Mouse (Mus musculus): Measurements from ENCODE around the gene Ihh. TPM values are rescaled to one million over a fixed set of nuclear protein-coding genes. Genes with fewer than 3 reads are reported as not detected.

Gene Ihh
- polyA plus RNA-seq, 1 experiment from 2014 or later = 0.12 TPM

- Histone ChIP-seq H3K27ac (replicated peaks) (no peak overlapping the region), H3K27me3 (ENCODE audit: low read depth, poor library complexity, severe bottlenecking) (peaks cover 30% of the 10 kb centered on the region), H3K36me3 (no peaks in the 10 kb centered on the region), H3K4me1 (peaks cover 9% of the 10 kb centered on the region), H3K4me3 (no peak overlapping the region), H3K9me3 (replicated peaks) (no peaks in the 10 kb centered on the region)
- DNase-seq (ENCODE audit: low spot score) = no peak
- WGBS = 86% methylated on average over 5 of the region's 5 CpGs
Observed at GRCm38 (mm10) chr1:74962126-74962852, 10.8 kb upstream of the Ihh start.

GRCm38 (mm10) chr1:74961722-74962121, 10.2 kb upstream of the Ihh start:
- WGBS = 91% methylated on average over 7 of the region's 7 CpGs

GRCm38 (mm10) chr1:74960059-74960458, 8.6 kb upstream of the Ihh start:
- no peak for DNase-seq (ENCODE audit: low spot score)
- WGBS = 94% methylated on average over 7 of the region's 7 CpGs
- Histone ChIP-seq H3K27ac (replicated peaks) (no peak overlapping the region), H3K9me3 (replicated peaks) (no peaks in the 10 kb centered on the region), H3K4me1 (peaks cover 6% of the 10 kb centered on the region), H3K36me3 (no peaks in the 10 kb centered on the region), H3K27me3 (ENCODE audit: low read depth, poor library complexity, severe bottlenecking) (peaks cover 47% of the 10 kb centered on the region), H3K4me3 (no peak overlapping the region)

More at GRCm38 (mm10) chr1:74961722-74962121, 10.2 kb upstream of the Ihh start:
- Histone ChIP-seq H3K27me3 (ENCODE audit: low read depth, poor library complexity, severe bottlenecking) (peaks cover 35% of the 10 kb centered on the region), H3K4me1 (peaks cover 9% of the 10 kb centered on the region), H3K27ac (replicated peaks) (no peak overlapping the region), H3K4me3 (no peak overlapping the region), H3K9me3 (replicated peaks) (no peaks in the 10 kb centered on the region), H3K36me3 (no peaks in the 10 kb centered on the region)
- DNase-seq (ENCODE audit: low spot score) = no peak

DNA sequence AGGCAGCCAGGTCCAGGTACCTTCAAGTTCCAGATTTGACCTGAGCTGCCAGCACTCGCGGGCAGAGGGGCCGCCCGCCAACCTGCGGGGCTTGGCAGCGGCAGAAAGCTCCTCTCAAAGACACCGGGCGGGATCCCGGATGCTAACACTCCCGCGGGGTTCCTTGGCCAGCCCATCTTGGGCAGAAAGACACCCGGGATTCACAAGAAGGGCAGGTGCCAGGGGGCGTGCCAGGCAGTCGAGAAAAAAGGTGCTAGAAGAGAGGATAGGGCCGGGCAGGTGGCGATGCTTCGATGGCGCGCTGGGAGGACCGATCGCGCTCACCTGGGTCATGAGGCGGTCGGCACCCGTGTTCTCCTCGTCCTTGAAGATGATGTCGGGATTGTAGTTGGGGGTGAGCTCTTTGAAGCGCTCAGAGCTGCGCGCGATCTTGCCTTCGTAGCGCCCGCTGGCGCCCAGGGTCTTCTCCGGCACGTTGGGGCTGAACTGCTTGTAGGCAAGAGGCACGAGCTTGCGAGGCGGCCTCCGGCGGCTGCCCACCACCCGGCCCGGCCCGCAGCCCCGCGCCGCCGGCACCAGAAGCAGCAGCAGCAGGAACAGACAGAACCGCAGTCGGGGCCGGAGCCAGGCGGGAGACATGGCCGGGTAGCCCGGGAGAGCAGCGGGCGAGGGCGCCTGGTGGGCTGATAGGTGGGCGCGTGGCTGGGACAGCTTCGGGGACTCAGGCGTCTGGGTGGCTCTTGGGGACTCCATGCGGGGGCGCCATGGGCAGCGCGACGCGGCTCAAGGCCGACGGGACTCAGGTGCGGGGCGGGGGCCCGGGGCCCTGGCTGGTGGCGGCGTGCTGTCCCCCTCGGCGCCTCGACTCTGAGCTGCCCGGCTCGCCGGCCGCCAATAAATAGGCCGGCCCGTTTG, 639 bp downstream of the Ihh start:
- Histone ChIP-seq H3K27me3 (ENCODE audit: low read depth, poor library complexity, severe bottlenecking) (peaks cover 100% of the 10 kb centered on the region), H3K4me1 (peaks cover 46% of the 10 kb centered on the region), H3K36me3 (no peaks in the 10 kb centered on the region), H3K9me3 (replicated peaks) (no peaks in the 10 kb centered on the region), H3K4me3 (peak overlapping the region; percentile 52), H3K27ac (replicated peaks) (no peak overlapping the region)
- peak; percentile 58 for DNase-seq (ENCODE audit: low spot score)
- WGBS = 1% methylated on average over 72 of the region's 84 CpGs

DNA sequence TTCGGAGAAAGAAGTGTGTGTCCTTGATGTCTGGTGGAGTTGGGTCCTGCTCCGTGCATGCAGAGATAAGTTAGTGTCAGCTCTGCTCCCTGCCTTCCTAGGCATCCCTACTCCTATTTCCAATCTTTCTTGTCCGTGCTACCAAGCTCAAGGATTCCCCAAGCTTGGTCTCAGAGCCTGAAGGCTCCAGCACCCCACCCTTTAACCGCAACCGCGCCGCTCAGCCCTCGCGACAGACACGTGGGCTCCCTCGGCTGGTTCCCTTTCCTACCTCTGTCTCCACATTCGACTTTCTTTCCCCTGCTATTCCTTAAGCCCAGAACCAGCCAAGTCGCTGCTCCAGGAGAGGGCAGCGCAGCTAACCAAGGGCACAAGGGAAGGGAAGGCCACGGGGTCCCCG, 1.4 kb downstream of the Ihh start:
- WGBS = 2% methylated on average over 16 of the region's 16 CpGs
- H3K36me3 ChIP-seq = no peaks in the 10 kb centered on the region
- H3K27me3 ChIP-seq (ENCODE audit: low read depth, poor library complexity, severe bottlenecking) = peaks cover 100% of the 10 kb centered on the region
- no peak overlapping the region for H3K27ac ChIP-seq (replicated peaks)
- no peaks in the 10 kb centered on the region for H3K9me3 ChIP-seq (replicated peaks)
- peaks cover 46% of the 10 kb centered on the region for H3K4me1 ChIP-seq
- peak overlapping the region; percentile 52; the same call in 1 of the 2 replicates for H3K4me3 ChIP-seq
- DNase-seq (ENCODE audit: low spot score) = peak; percentile 42

GRCm38 (mm10) chr1:74949666-74950050, 1.8 kb downstream of the Ihh start:
- Histone ChIP-seq H3K4me3 (peak overlapping the region; percentile 52; the same call in 1 of the 2 replicates), H3K36me3 (no peaks in the 10 kb centered on the region), H3K27ac (replicated peaks) (no peak overlapping the region), H3K9me3 (replicated peaks) (no peaks in the 10 kb centered on the region), H3K4me1 (peaks cover 46% of the 10 kb centered on the region), H3K27me3 (ENCODE audit: low read depth, poor library complexity, severe bottlenecking) (peaks cover 99% of the 10 kb centered on the region)
- 6% methylated on average over 24 of the region's 24 CpGs for WGBS
- DNase-seq (ENCODE audit: low spot score) = peak; percentile 27

- WGBS = 2% methylated on average over 20 of the region's 20 CpGs
Observed at GRCm38 (mm10) chr1:74948784-74949665, 2.4 kb downstream of the Ihh start.

DNA sequence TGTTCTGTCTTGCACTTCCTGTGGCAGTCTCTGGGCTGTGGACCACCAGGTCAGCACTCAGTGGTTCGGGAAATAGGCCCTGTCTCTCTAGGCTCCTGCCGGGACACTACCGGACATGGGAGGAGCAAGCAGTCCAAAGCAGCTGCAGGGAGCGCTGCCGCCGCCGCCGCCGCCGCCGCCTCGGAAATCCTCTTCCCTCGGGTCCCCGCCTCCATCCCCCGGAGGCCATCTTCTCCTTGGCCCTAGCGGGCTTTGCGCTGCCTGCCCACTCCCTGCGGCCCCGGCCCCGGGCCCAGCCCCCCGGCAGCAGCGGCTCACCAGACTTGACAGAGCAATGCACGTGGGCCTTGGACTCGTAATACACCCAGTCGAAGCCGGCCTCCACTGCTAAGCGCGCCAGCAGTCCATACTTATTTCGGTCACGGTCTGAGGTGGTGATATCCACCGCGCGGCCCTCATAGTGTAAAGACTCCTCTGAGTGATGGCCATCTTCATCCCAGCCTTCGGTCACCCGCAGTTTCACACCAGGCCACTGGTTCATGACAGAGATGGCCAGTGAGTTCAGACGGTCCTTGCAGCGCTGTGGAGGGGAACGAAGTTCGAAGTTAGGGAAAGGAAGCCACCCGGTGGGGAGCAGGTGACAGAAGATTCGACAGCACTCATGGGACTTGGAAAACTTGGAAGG, 3.3 kb downstream of the Ihh start:
- peaks cover 46% of the 10 kb centered on the region for H3K4me1 ChIP-seq
- peak; percentile 66 for DNase-seq (ENCODE audit: low spot score)
- WGBS = 2% methylated on average over 41 of the region's 41 CpGs
- peak overlapping the region; percentile 59; the same call in 1 of the 2 replicates for H3K27ac ChIP-seq (replicated peaks)
- H3K36me3 ChIP-seq = no peaks in the 10 kb centered on the region
- H3K4me3 ChIP-seq = peak overlapping the region; percentile 53
- H3K9me3 ChIP-seq (replicated peaks) = no peaks in the 10 kb centered on the region
- peaks cover 86% of the 10 kb centered on the region for H3K27me3 ChIP-seq (ENCODE audit: low read depth, poor library complexity, severe bottlenecking)

More at GRCm38 (mm10) chr1:74948784-74949665, 2.4 kb downstream of the Ihh start:
- H3K36me3 ChIP-seq = no peaks in the 10 kb centered on the region
- DNase-seq (ENCODE audit: low spot score) = peak; percentile 73
- H3K9me3 ChIP-seq (replicated peaks) = no peaks in the 10 kb centered on the region
- peak overlapping the region; percentile 53; the same call in 1 of the 2 replicates for H3K4me3 ChIP-seq
- H3K27me3 ChIP-seq (ENCODE audit: low read depth, poor library complexity, severe bottlenecking) = peaks cover 94% of the 10 kb centered on the region
- H3K4me1 ChIP-seq = peaks cover 46% of the 10 kb centered on the region
- no peak overlapping the region for H3K27ac ChIP-seq (replicated peaks)

- H3K36me3 ChIP-seq = no peaks in the 10 kb centered on the region
- DNase-seq (ENCODE audit: low spot score) = no peak
- H3K9me3 ChIP-seq (replicated peaks) = no peaks in the 10 kb centered on the region
- H3K27me3 ChIP-seq (ENCODE audit: low read depth, poor library complexity, severe bottlenecking) = peaks cover 67% of the 10 kb centered on the region
- H3K4me1 ChIP-seq = no peaks in the 10 kb centered on the region
- no peak overlapping the region for H3K27ac ChIP-seq (replicated peaks)
- 64% methylated on average over 12 of the region's 12 CpGs for WGBS
- no peak overlapping the region for H3K4me3 ChIP-seq
Observed at GRCm38 (mm10) chr1:74941651-74942360, 9.7 kb downstream of the Ihh start.

DNA sequence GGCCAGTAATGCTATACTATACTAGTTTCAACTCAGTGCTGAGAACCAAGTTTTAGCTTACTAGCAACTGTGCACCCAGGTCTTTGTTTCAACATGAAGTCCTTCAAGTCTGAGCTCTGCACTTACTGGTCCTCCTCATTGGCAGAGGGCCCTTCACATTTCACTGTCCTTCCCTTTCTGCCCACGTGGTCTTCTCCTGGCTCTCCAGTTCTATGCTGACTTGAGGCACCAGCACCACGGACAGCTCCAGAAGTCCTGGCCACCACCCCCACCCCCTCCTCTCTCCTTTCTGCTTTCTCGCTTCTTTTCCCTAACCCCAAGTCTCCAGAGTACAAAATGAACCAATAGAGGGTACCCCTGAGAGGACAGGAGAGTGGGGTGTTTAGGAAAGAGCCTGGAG, 11.7 kb downstream of the Ihh start:
- H3K27ac ChIP-seq (replicated peaks) = no peak overlapping the region
- no peaks in the 10 kb centered on the region for H3K36me3 ChIP-seq
- no peak for DNase-seq (ENCODE audit: low spot score)
- H3K9me3 ChIP-seq (replicated peaks) = no peaks in the 10 kb centered on the region
- peaks cover 58% of the 10 kb centered on the region for H3K27me3 ChIP-seq (ENCODE audit: low read depth, poor library complexity, severe bottlenecking)
- 14% methylated on average over 3 of the region's 3 CpGs for WGBS
- H3K4me3 ChIP-seq = no peak overlapping the region
- H3K4me1 ChIP-seq = peaks cover 6% of the 10 kb centered on the region; the same call in 1 of the 2 replicates

- Histone ChIP-seq H3K27me3 (ENCODE audit: low read depth, poor library complexity, severe bottlenecking) (peaks cover 59% of the 10 kb centered on the region), H3K36me3 (no peaks in the 10 kb centered on the region), H3K27ac (replicated peaks) (no peak overlapping the region), H3K4me3 (no peak overlapping the region), H3K9me3 (replicated peaks) (no peaks in the 10 kb centered on the region), H3K4me1 (peaks cover 6% of the 10 kb centered on the region; the same call in 1 of the 2 replicates)
- no peak for DNase-seq (ENCODE audit: low spot score)
- WGBS = 38% methylated on average over 12 of the region's 12 CpGs
Observed at GRCm38 (mm10) chr1:74936221-74936830, 15.1 kb downstream of the Ihh start.
